Mouse (Mus musculus): ENCODE results near the gene Stat5a. TPM values are rescaled to one million over a fixed set of nuclear protein-coding genes. Genes with fewer than 3 reads are reported as not detected.

Gene Stat5a
- polyA plus RNA-seq, 2 experiments from 2014 or later, result 37.9 to 52.4 TPM

- no peak for ATAC-seq
These were observed 22.0 kb upstream of the Stat5a start for GRCm38 (mm10) chr11:100836923-100837702.

- no peak for ATAC-seq
These were observed 20.3 kb upstream of the Stat5a start for GRCm38 (mm10) chr11:100838894-100839293.

DNA sequence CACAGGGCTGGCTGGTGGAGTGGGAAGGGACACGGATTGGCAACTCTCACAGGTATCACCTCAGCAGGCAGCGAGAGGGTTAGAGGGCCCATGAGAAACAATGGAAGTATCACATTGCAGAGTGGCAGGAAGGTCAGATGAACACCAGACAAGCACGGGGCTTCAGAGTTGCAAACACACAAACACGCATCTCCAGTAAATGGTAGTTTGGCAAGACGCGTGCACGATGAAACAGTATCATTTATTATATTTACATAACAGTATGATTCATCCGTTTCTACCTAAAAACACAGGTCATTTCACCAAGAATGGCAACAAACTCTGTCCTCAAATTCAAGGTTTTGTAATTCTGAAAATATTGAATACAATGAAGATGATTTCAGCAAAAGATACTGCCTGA, 19.6 kb upstream of the Stat5a start:
- no peak for ATAC-seq

DNA sequence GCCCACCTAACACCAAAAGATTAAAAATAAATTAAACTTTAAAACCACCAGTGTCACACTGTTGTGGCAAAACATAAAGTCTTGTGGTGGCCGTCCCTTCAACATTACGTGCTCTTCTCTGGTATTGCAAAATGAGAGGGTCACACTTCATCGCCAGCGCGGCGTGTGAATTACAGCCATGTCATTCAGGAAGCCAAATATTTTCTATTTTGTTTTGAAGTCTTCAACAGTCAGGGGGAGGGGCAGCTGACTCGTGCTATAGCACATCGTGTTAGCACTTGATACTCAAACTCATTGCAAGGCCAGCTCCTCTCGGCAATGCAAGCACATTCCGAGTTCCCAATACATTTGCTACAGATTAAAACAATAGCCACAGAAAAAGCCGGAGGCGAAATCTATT, 18.3 kb upstream of the Stat5a start:
- ATAC-seq, result peak; percentile 44

- ATAC-seq, result peak; percentile 42
These were observed 17.1 kb upstream of the Stat5a start for GRCm38 (mm10) chr11:100842025-100842424.

DNA sequence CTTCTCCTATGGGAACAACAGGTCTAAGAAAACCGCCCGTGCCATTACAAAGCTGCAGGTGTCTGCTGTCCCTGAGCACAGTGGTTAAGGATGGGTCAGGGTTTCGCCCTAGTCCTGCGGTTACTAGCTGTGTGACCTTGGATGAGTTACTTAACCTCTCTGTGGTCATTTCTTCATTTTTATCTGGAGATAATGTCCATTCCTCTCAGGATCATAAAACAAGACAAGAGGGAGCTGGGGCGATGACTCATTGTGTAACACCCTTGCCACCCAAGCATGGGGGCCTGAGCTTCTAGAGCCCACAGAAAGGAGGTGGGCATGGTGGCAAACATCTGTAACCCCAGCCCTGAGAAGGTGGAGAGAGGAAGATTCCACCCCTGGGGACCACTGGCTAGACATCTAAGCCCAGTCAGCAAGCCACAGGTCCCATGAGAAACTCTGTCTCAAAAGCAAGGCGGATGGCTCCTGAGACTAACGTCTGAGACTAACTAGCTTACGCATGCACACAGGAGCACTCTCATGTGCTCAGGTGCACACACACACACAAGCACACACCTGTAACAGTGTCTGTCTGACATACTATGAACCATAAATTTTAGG, 16.0 kb upstream of the Stat5a start:
- no peak for ATAC-seq

DNA sequence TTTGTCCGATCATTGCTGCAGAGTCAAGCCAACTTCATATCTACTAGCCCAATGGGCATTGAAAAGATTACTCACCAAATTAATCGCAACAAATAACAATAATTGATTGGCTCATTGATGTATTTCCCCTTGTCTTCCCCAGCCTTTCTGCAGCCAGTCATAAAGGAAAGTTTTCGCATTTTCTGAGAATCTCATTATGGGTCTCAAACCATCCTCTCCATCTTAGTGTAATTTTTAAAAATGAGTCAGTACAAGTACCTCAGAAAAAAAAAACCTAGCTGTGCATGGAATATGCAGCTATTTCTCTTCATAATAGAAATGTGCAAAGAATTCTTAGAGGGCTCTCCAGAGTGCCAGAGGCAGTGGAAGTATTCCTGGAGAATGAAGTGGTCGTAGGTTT, 15.0 kb upstream of the Stat5a start:
- ATAC-seq, result no peak

DNA sequence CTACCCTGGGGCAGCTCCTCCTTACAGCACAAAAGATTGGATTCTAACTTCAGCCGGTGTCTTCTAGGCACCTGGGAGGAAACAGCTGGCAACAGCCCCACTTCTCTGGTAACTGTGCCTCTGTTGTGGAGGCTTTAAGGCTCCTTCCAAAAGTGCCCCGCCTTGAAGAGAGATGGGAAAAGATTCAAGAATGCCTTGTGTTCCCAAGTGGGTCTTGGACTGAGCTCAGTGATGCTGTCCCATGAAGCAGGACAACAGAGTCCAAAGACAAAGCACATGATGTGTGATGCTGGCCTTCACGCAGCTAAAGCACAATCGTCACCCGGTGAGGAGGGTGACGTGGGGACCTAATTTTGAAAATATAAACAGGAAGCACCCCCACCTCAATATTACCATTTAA, 13.4 kb upstream of the Stat5a start:
- ATAC-seq, result peak; percentile 49

- ATAC-seq, result peak; percentile 15
These were observed 11.6 kb upstream of the Stat5a start for GRCm38 (mm10) chr11:100847572-100847971.

- peak; percentile 56 for ATAC-seq
These were observed 11.1 kb upstream of the Stat5a start for GRCm38 (mm10) chr11:100848080-100848479.

DNA sequence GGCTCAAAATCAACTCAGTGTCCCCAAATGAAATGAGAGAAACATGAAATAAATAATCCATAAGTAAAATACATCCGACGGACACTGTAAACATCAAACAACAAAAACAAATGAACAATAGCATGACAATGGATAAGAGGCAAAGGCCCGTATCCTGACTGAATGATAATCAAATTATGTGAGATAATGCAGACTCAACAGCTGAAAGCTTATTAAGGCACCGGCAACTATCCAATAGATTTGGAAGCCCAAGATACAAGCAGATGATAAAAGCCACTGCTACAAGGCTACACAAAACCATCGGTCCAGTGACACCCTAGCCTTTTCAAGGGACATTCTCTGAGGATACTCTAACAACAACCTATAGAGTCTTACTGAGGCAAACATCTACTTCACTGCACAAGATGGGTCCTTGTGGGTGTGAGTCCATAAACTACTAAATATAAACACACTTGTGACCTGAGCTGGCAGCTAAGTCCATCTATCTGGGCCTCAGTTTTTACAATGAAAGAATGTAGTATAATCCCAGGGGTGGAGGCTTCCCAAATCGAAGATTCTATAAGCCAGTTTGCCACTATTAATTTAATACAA, 10.3 kb upstream of the Stat5a start:
- no peak for ATAC-seq

DNA sequence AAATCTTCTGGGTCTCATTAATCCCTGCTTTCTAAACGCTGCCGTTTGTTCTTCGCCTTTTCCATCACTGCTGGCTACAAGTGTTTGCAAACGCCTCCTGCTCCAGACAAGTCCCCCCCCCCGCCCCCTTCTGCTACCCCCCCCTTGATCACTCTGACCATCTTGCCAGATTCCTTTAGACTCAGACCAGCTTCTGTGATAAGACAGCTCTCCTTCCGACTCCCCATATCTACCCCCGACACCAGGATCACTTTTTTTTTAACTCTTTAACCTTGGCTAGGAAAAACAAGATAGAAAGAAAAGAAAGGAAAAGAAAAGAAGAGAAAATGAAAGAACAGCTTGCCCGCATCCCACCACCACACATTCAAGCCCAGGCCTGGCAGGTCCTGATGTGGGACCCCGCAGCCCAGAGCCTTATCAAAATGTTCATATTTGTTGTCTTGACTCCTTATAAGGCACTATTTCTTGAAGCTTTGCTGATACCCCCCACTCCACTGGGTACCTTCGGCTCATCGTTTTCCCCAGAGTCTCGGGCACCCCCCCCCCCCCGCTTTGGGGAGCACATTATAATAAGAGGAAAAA, 9.6 kb upstream of the Stat5a start:
- no peak for ATAC-seq

DNA sequence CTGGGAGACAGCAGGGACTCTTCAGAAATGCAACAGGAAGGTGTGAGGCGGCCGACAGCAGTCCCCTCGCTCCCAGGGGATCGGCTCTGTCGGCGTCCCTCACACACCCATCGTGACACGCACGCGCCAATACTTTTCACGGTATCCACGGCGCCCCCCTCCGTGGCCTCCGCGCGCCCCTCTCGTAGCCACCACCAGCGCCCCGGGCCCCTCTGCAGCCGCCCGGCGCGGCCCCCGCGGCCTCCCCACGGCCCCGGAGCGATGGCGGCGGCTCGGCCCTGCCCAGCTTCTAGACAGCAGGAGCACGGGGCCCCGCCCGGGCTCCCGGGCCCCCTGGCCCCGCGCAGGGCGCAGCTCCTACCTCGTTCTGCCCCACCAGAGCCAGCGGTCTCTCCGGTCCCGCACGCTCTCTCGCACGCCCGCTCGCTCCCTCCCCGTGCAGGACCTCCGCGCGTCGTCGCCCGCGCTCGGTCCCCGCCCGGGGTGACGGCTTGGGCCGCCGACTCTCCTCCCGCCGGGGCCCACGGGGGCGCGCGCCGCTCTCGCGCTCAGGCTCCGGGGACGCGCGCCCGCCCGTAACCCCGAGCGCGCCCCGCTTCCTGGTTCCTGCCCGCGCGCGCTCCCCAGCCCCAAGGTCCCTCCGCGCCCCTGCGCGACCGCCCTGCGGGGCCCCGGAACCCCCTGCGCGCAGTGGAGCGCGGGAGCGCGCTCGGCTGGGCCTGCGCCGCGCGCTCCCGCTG, 8.9 kb upstream of the Stat5a start, which contains the start of gene Stat5b:
Stat5b (minus strand) TSS at position 687 of the 740 bp plus-strand sequence.
- peak; percentile 40 for ATAC-seq

DNA sequence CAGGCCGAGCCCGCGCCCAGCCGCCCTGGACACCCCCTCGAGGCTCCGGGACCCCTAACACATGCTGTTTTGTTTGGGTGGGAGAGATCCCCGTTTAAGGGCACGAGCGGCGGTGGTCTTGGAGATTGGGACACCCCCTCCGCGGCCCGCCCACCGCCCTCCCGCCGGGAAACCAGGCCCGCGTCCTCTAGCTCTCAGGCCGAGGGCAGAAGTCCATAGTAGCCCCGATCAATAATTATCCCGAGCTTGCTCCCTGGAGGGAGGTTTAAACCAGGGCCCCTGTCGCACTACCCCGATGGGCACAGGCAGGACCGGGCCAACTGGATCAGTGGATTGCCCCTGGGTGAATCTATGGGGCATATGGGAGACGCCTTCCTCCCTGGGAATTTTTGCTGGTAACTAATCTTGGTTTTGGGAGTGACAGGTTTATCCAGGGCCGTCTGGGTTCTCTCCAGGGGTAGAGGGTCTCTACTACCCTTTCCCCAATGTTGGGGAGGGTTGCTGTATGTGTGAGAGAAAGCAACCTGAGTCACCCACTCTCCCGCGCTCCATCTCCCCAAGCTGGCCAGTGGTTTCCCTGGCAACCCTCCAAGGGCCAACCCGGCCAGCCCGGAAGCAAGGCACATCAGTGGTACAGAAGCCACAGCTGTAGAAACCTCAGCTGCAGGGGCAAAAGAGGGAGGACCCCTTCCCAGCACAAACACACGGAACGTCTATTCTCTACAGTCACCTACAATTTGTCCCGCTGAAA, 8.2 kb upstream of the Stat5a start:
- ATAC-seq, result no peak

GRCm38 (mm10) chr11:100852088-100852487, 7.1 kb upstream of the Stat5a start:
- no peak for ATAC-seq

DNA sequence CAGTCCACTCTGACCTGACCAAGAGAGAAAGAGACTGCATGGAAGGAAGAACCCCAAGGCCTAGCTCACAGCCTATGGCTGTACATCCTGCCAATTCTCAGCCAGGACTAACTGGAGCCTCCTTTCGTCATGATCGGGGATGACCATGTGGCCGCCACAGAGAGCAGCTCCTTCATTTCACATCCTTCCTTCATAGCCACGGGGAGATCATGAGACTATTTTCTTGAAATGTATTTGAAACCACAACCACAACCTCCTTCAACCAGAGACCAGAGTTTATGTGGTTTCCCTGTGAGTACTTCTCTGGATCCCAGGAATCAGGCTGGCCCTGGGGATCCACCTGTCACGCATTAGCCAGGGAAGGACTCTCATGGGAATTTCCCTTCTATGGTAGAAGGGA, 6.1 kb upstream of the Stat5a start:
- ATAC-seq, result no peak

DNA sequence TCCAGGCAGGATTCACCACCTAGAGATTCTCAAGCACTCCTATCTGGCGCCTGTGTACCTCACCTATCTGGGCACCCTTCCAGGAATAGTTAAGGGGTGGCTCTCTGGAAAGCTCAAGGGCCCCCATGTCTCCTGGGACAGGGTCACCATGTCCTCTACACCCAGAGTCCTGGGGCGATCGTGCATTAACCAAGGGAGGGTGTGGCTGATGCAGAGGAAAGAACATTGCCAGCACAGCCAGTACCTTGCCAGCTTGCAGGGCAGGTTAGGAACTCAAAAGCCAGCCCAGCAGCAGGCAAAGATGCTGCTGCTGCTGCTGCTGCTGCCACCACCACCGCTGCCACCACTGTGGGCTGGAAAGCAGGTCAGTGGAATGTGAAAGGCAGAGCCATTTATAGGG, 4.9 kb upstream of the Stat5a start:
- ATAC-seq, result no peak

DNA sequence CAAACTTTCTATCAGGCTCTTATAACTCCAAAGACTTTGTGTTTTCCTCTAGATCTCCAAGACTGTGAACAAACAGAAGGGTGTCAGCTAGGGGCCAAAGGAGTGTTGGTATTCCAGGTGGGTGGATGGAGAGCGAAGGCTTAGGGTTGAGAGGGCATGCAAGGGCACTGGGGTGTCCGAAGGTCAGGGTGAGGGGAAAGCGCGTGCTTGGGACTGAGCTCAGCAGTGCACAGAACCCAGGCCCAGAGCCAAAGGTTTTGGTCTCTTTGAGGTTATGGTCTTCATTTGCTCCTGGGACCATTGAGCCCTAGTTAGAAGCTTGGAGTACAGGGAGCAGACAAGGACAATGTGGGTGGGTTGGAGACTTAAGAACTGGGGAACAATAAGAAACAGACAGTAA, 4.0 kb upstream of the Stat5a start:
- no peak for ATAC-seq

- ATAC-seq, result no peak
These were observed 1.2 kb upstream of the Stat5a start for GRCm38 (mm10) chr11:100857960-100858359.

DNA sequence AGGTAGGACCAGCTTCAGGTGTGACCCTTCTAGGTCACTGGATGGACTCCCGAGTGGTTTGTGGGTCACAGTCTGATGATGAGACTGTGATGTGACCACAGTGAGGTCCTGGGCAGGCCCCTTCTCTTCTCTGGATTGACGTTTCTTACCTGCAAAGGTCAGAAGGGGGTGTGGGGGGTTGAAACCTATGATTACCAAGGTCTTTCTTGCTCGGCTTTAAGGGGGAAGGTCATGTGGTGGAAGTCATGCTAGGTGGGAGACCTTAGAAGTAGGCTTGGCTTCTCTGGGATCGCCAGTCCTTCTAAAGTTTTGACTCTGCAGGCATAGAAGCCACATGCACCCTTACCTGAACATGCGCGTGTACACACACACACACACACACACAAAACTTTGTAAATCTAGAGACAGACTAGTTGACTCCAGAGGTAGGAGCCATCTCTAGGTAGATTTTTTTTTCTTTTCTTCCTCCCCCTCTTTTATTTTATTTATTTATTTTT, 476 bp downstream of the Stat5a start:
- ATAC-seq, result no peak

- ATAC-seq, result peak; percentile 97
These were observed 1.3 kb downstream of the Stat5a start for GRCm38 (mm10) chr11:100860198-100861048.

All from CD4-positive, CD25-positive, alpha-beta regulatory T cell, adult 4 months (primary cell).